In genomic region chr6:70768769-70769168, GRCm38 (mm10) we compare ENCODE assay signal across 9 mouse cellular contexts. TPM values are rescaled to one million over a fixed set of nuclear protein-coding genes. Genes with fewer than 3 reads are reported as not detected.
DNase-seq lines count a peak whose midpoint lies in the region; ATAC-seq and TF ChIP-seq lines count a peak whose summit lies in the region.
"Had no signal": no experiment of that assay in that cellular context is flagged by ENCODE, and none has a peak within 500 bp of the region (broad histone marks: within the 10 kb centered on the region; RNA-seq: fewer than 3 reads in every experiment).

No protein-coding gene starts in this region.

- H3K27ac ChIP-seq in embryonic facial prominence, embryonic 14.5 days (replicated peaks; ENCODE audit: low read depth, low read length): no peak overlapping the region
- H3K27ac ChIP-seq in heart, postnatal 0 days (ENCODE audit: low read depth): no peak overlapping the region
- no peak overlapping the region for H3K27ac ChIP-seq in liver, embryonic 16.5 days (ENCODE audit: low read length)
- no peak overlapping the region for H3K27ac ChIP-seq in neural tube, embryonic 14.5 days (ENCODE audit: low read depth, low read length)
- no peak overlapping the region for H3K27ac ChIP-seq in testis, adult 2 months (ENCODE audit: control insufficient read depth, insufficient read depth, low read depth, low read length)

- TF ChIP-seq POLR2A in testis, adult 2 months (IDR thresholded peaks at IDR 0.05; ENCODE audit: control insufficient read depth, low read depth, low read length): no peak

- peaks cover 65% of the 10 kb centered on the region for H3K36me3 ChIP-seq in embryonic facial prominence, embryonic 14.5 days (ENCODE audit: control insufficient read depth, insufficient read depth, low read length)
- peaks cover 73% of the 10 kb centered on the region for H3K36me3 ChIP-seq in heart, postnatal 0 days (replicated peaks; ENCODE audit: control insufficient read depth, insufficient read depth, low read length)
- H3K36me3 ChIP-seq in liver, embryonic 16.5 days (ENCODE audit: control insufficient read depth, insufficient read depth): peaks cover 43% of the 10 kb centered on the region
- H3K36me3 ChIP-seq in neural tube, embryonic 14.5 days (ENCODE audit: control insufficient read depth, insufficient read depth, low read length): peaks cover 32% of the 10 kb centered on the region
- no peaks in the 10 kb centered on the region; the same call in none of the 2 replicates for H3K36me3 ChIP-seq in testis, adult 2 months (ENCODE audit: control insufficient read depth, insufficient read depth, low read length)

- peak; percentile 70 for DNase-seq in CD4-positive helper T cell, adult 2 months (ENCODE audit: low read depth, low spot score)
- peak; percentile 64 to 74 for DNase-seq in adrenal gland, postnatal 36 days
- peak; percentile 75 for DNase-seq in embryonic facial prominence, embryonic 14.5 days (ENCODE audit: low spot score)
- DNase-seq in heart, postnatal 0 days (ENCODE audit: low spot score): peak; percentile 45
- DNase-seq in kidney, postnatal 36 days: peak; percentile 74 to 89

- peak; percentile 86 for ATAC-seq in embryonic facial prominence, embryonic 14.5 days (ENCODE audit: low read depth)
- peak; percentile 53; the same call in 1 of the 2 replicates for ATAC-seq in heart, postnatal 0 days (ENCODE audit: insufficient read depth, low read depth)
- peak; percentile 63 for ATAC-seq in liver, embryonic 16.5 days (ENCODE audit: low read depth)
- ATAC-seq in neural tube, embryonic 14.5 days (ENCODE audit: low read depth): peak; percentile 78

- WGBS in embryonic facial prominence, embryonic 14.5 days: 33% methylated on average over 6 of the region's 6 CpGs
- WGBS in heart, postnatal 0 days: 41% methylated on average over 6 of the region's 6 CpGs
- 33% methylated on average over 6 of the region's 6 CpGs for whole genome bisulfite sequencing in liver, embryonic 16.5 days (ENCODE audit: insufficient replicate concordance)
- 33% methylated on average over 6 of the region's 6 CpGs for WGBS in neural tube, embryonic 14.5 days

- no peaks in the 10 kb centered on the region for H3K27me3 ChIP-seq in embryonic facial prominence, embryonic 14.5 days (replicated peaks; ENCODE audit: control insufficient read depth, insufficient read depth, low read length)
- H3K27me3 ChIP-seq in heart, postnatal 0 days (ENCODE audit: control insufficient read depth, insufficient read depth, low read length): no peaks in the 10 kb centered on the region
- H3K27me3 ChIP-seq in liver, embryonic 16.5 days (ENCODE audit: control insufficient read depth, insufficient read depth, low read depth, low read length): no peaks in the 10 kb centered on the region
- no peaks in the 10 kb centered on the region for H3K27me3 ChIP-seq in neural tube, embryonic 14.5 days (ENCODE audit: control insufficient read depth, insufficient read depth, low read length)
- H3K27me3 ChIP-seq in testis, adult 2 months (ENCODE audit: control insufficient read depth, insufficient read depth, low read length): no peaks in the 10 kb centered on the region

- no peaks in the 10 kb centered on the region for H3K9me3 ChIP-seq in embryonic facial prominence, embryonic 14.5 days (ENCODE audit: control insufficient read depth, low read length)
- no peaks in the 10 kb centered on the region for H3K9me3 ChIP-seq in heart, postnatal 0 days (replicated peaks; ENCODE audit: control insufficient read depth, low read length)
- H3K9me3 ChIP-seq in liver, embryonic 16.5 days (replicated peaks; ENCODE audit: control insufficient read depth, low read length): no peaks in the 10 kb centered on the region
- H3K9me3 ChIP-seq in neural tube, embryonic 14.5 days (ENCODE audit: control insufficient read depth, low read length): no peaks in the 10 kb centered on the region

- H3K4me1 ChIP-seq in embryonic facial prominence, embryonic 14.5 days (ENCODE audit: control insufficient read depth, insufficient read depth, low read length): no peaks in the 10 kb centered on the region
- no peaks in the 10 kb centered on the region for H3K4me1 ChIP-seq in heart, postnatal 0 days (ENCODE audit: control insufficient read depth, insufficient read depth)
- no peaks in the 10 kb centered on the region for H3K4me1 ChIP-seq in liver, embryonic 16.5 days (ENCODE audit: control insufficient read depth, low read depth, low read length)
- no peaks in the 10 kb centered on the region for H3K4me1 ChIP-seq in neural tube, embryonic 14.5 days (ENCODE audit: control insufficient read depth, insufficient read depth, low read length)
- H3K4me1 ChIP-seq in testis, adult 2 months (ENCODE audit: control insufficient read depth, insufficient read depth, low read length): no peaks in the 10 kb centered on the region

- H3K4me3 ChIP-seq in embryonic facial prominence, embryonic 14.5 days (ENCODE audit: low read depth, low read length): no peak overlapping the region
- no peak overlapping the region for H3K4me3 ChIP-seq in heart, postnatal 0 days (ENCODE audit: low read depth, low read length)
- no peak overlapping the region for H3K4me3 ChIP-seq in liver, embryonic 16.5 days (ENCODE audit: low read depth, low read length)
- H3K4me3 ChIP-seq in neural tube, embryonic 14.5 days (ENCODE audit: low read depth, low read length): no peak overlapping the region
- no peak overlapping the region for H3K4me3 ChIP-seq in testis, adult 2 months (ENCODE audit: control insufficient read depth, low read depth, low read length)
- H3K4me3 ChIP-seq: erythroblast, embryonic 14.5 days had no signal

- peak; percentile 87 for TF ChIP-seq CTCF in heart, postnatal 0 days (IDR thresholded peaks at IDR 0.05; ENCODE audit: low read depth)
- peak; percentile 92 for TF ChIP-seq CTCF in testis, adult 2 months (IDR thresholded peaks at IDR 0.05; ENCODE audit: control insufficient read depth, insufficient read depth, insufficient replicate concordance, low read depth, low read length)

- no peak for TF ChIP-seq EP300 in heart, postnatal 0 days (IDR thresholded peaks at IDR 0.05; ENCODE audit: low read depth)

- H3K9ac ChIP-seq in embryonic facial prominence, embryonic 14.5 days (ENCODE audit: low read depth, low read length): no peak overlapping the region
- H3K9ac ChIP-seq in heart, postnatal 0 days (replicated peaks; ENCODE audit: low read depth, low read length): no peak overlapping the region
- H3K9ac ChIP-seq in liver, embryonic 16.5 days (ENCODE audit: low read depth, low read length): no peak overlapping the region
- no peak overlapping the region for H3K9ac ChIP-seq in neural tube, embryonic 14.5 days (replicated peaks; ENCODE audit: low read depth, low read length)

- no peak overlapping the region for H3K4me2 ChIP-seq in embryonic facial prominence, embryonic 14.5 days (ENCODE audit: low read depth, low read length)
- H3K4me2 ChIP-seq in heart, postnatal 0 days (ENCODE audit: low read depth, low read length): no peak overlapping the region
- no peak overlapping the region for H3K4me2 ChIP-seq in liver, embryonic 16.5 days (ENCODE audit: low read depth, low read length)
- no peak overlapping the region for H3K4me2 ChIP-seq in neural tube, embryonic 14.5 days (ENCODE audit: low read depth, low read length)

RNA-seq across cellular contexts. Expression of gene Rpia, which starts 23.3 kb away (rescaled TPM):
- 10 to 100 TPM; 18.5 to 25.0 TPM for total RNA-seq in adrenal gland, postnatal 36 days (2021)
- polyA plus RNA-seq in embryonic facial prominence, embryonic 14.5 days (2014; fragmentation: Nextera tagmentation; extraction: Ambion mirVana): 3.0 and 3.3 TPM in 2 replicates
- total RNA-seq in heart, postnatal 0 days (2014; rRNA removed; ENCODE audit: low replicate concordance): 3.2 and 4.9 TPM in 2 replicates
- 0.87 and 0.92 TPM in 2 replicates for polyA plus RNA-seq in heart, postnatal 0 days (2015; fragmentation: Nextera tagmentation; extraction: Ambion mirVana)
- polyA plus RNA-seq in liver, embryonic 16.5 days (2015; fragmentation: Nextera tagmentation; extraction: Ambion mirVana): 2.0 and 2.3 TPM in 2 replicates
- polyA plus RNA-seq in neural tube, embryonic 14.5 days (2014; fragmentation: Nextera tagmentation; extraction: Ambion mirVana): 3.2 and 4.5 TPM in 2 replicates
- 9.0 and 10.0 TPM in 2 replicates for polyA plus RNA-seq in testis, adult 2 months (2012; rRNA removed)
